Mouse (Mus musculus) embryonic facial prominence, embryonic 14.5 days (tissue): Measurements from ENCODE around the gene P3h4. TPM values are rescaled to one million over a fixed set of nuclear protein-coding genes. Genes with fewer than 3 reads are reported as not detected.
"Not testable (repeated sequence)": the region's sequence is repeated elsewhere in the genome, so short reads cannot be mapped to it uniquely, and the experiment has no call there.

Experiments
- ATAC-seq: fragments of 200-750 bp; cut with Nextera tagmentation; 2 replicates; pipeline ENCODE4 v1.8.0; 2017; ENCODE audit warnings: low read depth, moderate number of reproducible peaks, moderate TSS enrichment
- DNase-seq: peaks from one replicate; pipeline ENCODE4 v3.0.0-alpha.2; 2015; ENCODE audit warnings: low spot score
- H3K27ac ChIP-seq: fragments of 300-500 bp; sonication (generic); replicated peaks from 2 replicates; pipeline ENCODE4 v1.5.1; 2014; ENCODE audit warnings: low read depth, mild to moderate bottlenecking, low read length, moderate library complexity
- H3K27me3 ChIP-seq: fragments of 300-500 bp; sonication (generic); replicated peaks from 2 replicates; pipeline ENCODE4 v1.6.1; 2014; ENCODE audit warnings: low read length; ENCODE audit not compliant: control insufficient read depth, insufficient read depth
- H3K36me3 ChIP-seq: fragments of 300-500 bp; sonication (generic); 2 replicates; pipeline ENCODE4 v1.6.1; 2014; ENCODE audit warnings: low read length, mixed read lengths; ENCODE audit not compliant: control insufficient read depth, insufficient read depth
- H3K4me1 ChIP-seq: fragments of 300-500 bp; sonication (generic); 2 replicates; pipeline ENCODE4 v1.6.1; 2014; ENCODE audit warnings: antibody characterized with exemption, low read length; ENCODE audit not compliant: control insufficient read depth, insufficient read depth
- H3K4me2 ChIP-seq: fragments of 300-500 bp; sonication (generic); 2 replicates; pipeline ENCODE4 v1.6.1; 2014; ENCODE audit warnings: low read depth, mild to moderate bottlenecking, low read length, moderate library complexity, mixed read lengths
- H3K4me3 ChIP-seq: fragments of 300-500 bp; sonication (generic); 2 replicates; pipeline ENCODE4 v1.5.1; 2014; ENCODE audit warnings: low read depth, mild to moderate bottlenecking, low read length
- H3K9ac ChIP-seq: fragments of 300-500 bp; sonication (generic); 2 replicates; pipeline ENCODE4 v1.6.1; 2014; ENCODE audit warnings: low read depth, mild to moderate bottlenecking, low read length, moderate library complexity, mixed read lengths
- H3K9me3 ChIP-seq: fragments of 300-500 bp; sonication (generic); 2 replicates; pipeline ENCODE4 v1.6.1; 2016; ENCODE audit warnings: low read length; ENCODE audit not compliant: control insufficient read depth
- WGBS: fragments of 180-500 bp; shearing (Covaris S2); extraction: QIAGEN DNeasy Blood & Tissue Kit; methylation state at CpG from one replicate; pipeline ENCODE4 v1.1.7; 2014; 5-methylcytosine and 5-hydroxymethylcytosine counted together
- microRNA-seq: library from miRNA; unstranded; fragments of <30 nt; microRNA quantifications from one replicate; pipeline ENCODE4, GENCODE M21; 2016; ENCODE audit warnings: borderline number of aligned reads
- polyA plus RNA-seq: library from polyadenylated mRNA; unstranded; fragments of >200 nt; fragmentation: Nextera tagmentation; extraction: Ambion mirVana; gene quantifications from 2 replicates; pipeline ENCODE4 v1.2.1, GENCODE M21; 2014

Gene P3h4
- polyA plus RNA-seq, 1 experiment from 2014 or later, result 92.8 TPM

- peak; percentile 53 for DNase-seq
- Histone ChIP-seq H3K27me3 (peaks cover 4% of the 10 kb centered on the region; the same call in 1 of the 2 replicates), H3K4me1 (no peaks in the 10 kb centered on the region), H3K27ac (no peak overlapping the region), H3K4me3 (no peak overlapping the region), H3K9ac (no peak overlapping the region), H3K36me3 (no peaks in the 10 kb centered on the region), H3K4me2 (no peak overlapping the region), H3K9me3 (no peaks in the 10 kb centered on the region)
- ATAC-seq, result 0 out of 2 replicates have a peak, but pooled peaks have one; percentile 51
- WGBS, result 20% methylated on average over 12 of the region's 12 CpGs
Measured at GRCm38 (mm10) chr11:100362979-100363562, 51.6 kb downstream of the P3h4 start.

- DNase-seq (peak; percentile 55), ATAC-seq (peak; percentile 67)
Measured at GRCm38 (mm10) chr11:100362209-100362978, 52.2 kb downstream of the P3h4 start.

GRCm38 (mm10) chr11:100361059-100361458 is 53.6 kb downstream of the P3h4 start:
- not testable (repeated sequence) for H3K27ac ChIP-seq, H3K9me3 ChIP-seq, H3K4me1 ChIP-seq, H3K4me2 ChIP-seq, DNase-seq, H3K4me3 ChIP-seq, H3K9ac ChIP-seq, ATAC-seq, H3K36me3 ChIP-seq
- no CpG with 5 or more reads among the region's 13 CpGs for WGBS
- peaks cover 24% of the 10 kb centered on the region for H3K27me3 ChIP-seq

More at GRCm38 (mm10) chr11:100362209-100362978, 52.2 kb downstream of the P3h4 start:
- WGBS, result 11% methylated on average over 8 of the region's 8 CpGs
- Histone ChIP-seq H3K4me2 (no peak overlapping the region), H3K9ac (no peak overlapping the region), H3K9me3 (no peaks in the 10 kb centered on the region), H3K4me3 (no peak overlapping the region), H3K4me1 (no peaks in the 10 kb centered on the region), H3K27ac (no peak overlapping the region), H3K36me3 (no peaks in the 10 kb centered on the region), H3K27me3 (peaks cover 11% of the 10 kb centered on the region; the same call in 1 of the 2 replicates)

- ATAC-seq (no peak), DNase-seq (no peak)
- 79% methylated on average over 6 of the region's 6 CpGs for WGBS
- Histone ChIP-seq H3K4me3 (no peak overlapping the region), H3K9me3 (no peaks in the 10 kb centered on the region), H3K27me3 (peaks cover 33% of the 10 kb centered on the region), H3K9ac (no peak overlapping the region), H3K4me1 (no peaks in the 10 kb centered on the region), H3K36me3 (no peaks in the 10 kb centered on the region), H3K27ac (no peak overlapping the region), H3K4me2 (no peak overlapping the region)
Measured at GRCm38 (mm10) chr11:100360175-100360574, 54.5 kb downstream of the P3h4 start.

Small RNAs within 50 kb of the gene (microRNA-seq; reads per million reads assigned to microRNA genes)
- not detected for gene Gm27374

Other genes with a start within 250 kb of the P3h4 start
- not detected in 2 replicates for gene Krt9, start 221.6 kb downstream of the P3h4 start, polyA plus RNA-seq
- gene Krt14, start 207.3 kb downstream of the P3h4 start, polyA plus RNA-seq, result 365 and 385 TPM in 2 replicates
- 1.2 and 1.8 TPM in 2 replicates for gene Krt16, start 165.9 kb downstream of the P3h4 start, polyA plus RNA-seq
- gene Krt17, start 153.8 kb downstream of the P3h4 start, polyA plus RNA-seq, result 129 and 152 TPM in 2 replicates
- 0.22 TPM in 1 of 2 replicates, not detected in the other for gene Krt42, start 145.0 kb downstream of the P3h4 start, polyA plus RNA-seq
- 1,802 and 1,879 TPM in 2 replicates for gene Eif1, start 95.0 kb downstream of the P3h4 start, polyA plus RNA-seq
- gene Gast, start 80.4 kb downstream of the P3h4 start, polyA plus RNA-seq, result 1.0 and 1.1 TPM in 2 replicates
- 3.2 and 4.4 TPM in 2 replicates for gene Hap1, start 58.7 kb downstream of the P3h4 start, polyA plus RNA-seq
- gene Jup, start 17.1 kb downstream of the P3h4 start, polyA plus RNA-seq, result 107 and 116 TPM in 2 replicates
- 208 TPM in 2 replicates for gene Fkbp10, start 861 bp upstream of the P3h4 start, polyA plus RNA-seq
- gene Nt5c3b, start 27.0 kb upstream of the P3h4 start, polyA plus RNA-seq, result 108 and 127 TPM in 2 replicates
- gene Klhl10, start 27.1 kb upstream of the P3h4 start, polyA plus RNA-seq, result 0.55 and 0.84 TPM in 2 replicates
- gene Klhl11, start 57.9 kb upstream of the P3h4 start, polyA plus RNA-seq, result 11.7 and 11.9 TPM in 2 replicates
- 114 and 148 TPM in 2 replicates for gene Acly, start 113.2 kb upstream of the P3h4 start, polyA plus RNA-seq
- 1.4 and 2.4 TPM in 2 replicates for gene Ttc25, start 130.8 kb upstream of the P3h4 start, polyA plus RNA-seq
- 33.6 and 37.3 TPM in 2 replicates for gene Cnp, start 160.1 kb upstream of the P3h4 start, polyA plus RNA-seq
- gene Nkiras2, start 204.4 kb upstream of the P3h4 start, polyA plus RNA-seq, result 67.1 and 81.0 TPM in 2 replicates
- gene Dnajc7, start 205.3 kb upstream of the P3h4 start, polyA plus RNA-seq, result 58.2 and 64.5 TPM in 2 replicates